Mouse (Mus musculus) cerebellum, adult 11-12 months (tissue): Measurements from ENCODE around the gene Ccdc51.
"Not testable (repeated sequence)": the region's sequence is repeated elsewhere in the genome, so short reads cannot be mapped to it uniquely, and the experiment has no call there.

Source experiments
- DNase-seq: peaks from one replicate; pipeline ENCODE4 v3.0.0; 2022

Ccdc51 gene

GRCm38 (mm10) chr9:109127076-109127475 lies 44.8 kb downstream of the Ccdc51 start:
- no peak for DNase-seq

DNA sequence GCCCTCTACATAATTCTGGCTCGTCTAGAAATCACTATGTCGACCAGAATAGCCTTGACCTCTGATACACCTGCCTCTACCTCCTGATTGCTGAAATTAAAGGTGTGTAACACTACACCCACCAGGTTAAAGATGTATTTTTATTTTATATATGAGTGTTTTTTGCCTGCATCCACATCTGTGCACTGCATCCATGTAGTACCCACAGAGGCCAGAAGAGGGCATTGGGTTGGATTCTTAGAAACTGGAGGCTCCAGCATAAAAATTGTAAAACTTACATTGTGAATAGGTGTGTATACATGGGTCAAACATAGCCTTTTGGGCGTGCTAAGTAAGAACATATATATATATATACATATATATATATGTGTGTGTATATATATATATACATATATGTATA lies 45.9 kb downstream of the Ccdc51 start:
- no peak for DNase-seq

- no peak for DNase-seq
These were observed 47.8 kb downstream of the Ccdc51 start for GRCm38 (mm10) chr9:109130076-109130475.

GRCm38 (mm10) chr9:109140414-109140813 lies 58.1 kb downstream of the Ccdc51 start:
- DNase-seq, result not testable (repeated sequence)
